Mouse (Mus musculus) retina, postnatal 7 days (tissue): Measurements from ENCODE around the gene Lrrc56.
A peak's percentile ranks its signal among the peaks of the same experiment; 100 is the strongest.

ENCODE experiments used
- DNase-seq: peaks from one replicate; pipeline ENCODE4 v3.0.0-alpha.2; 2012; ENCODE audit warnings: low read depth, low spot score

Gene Lrrc56

GRCm38 (mm10) chr7:141191796-141192685, 1.9 kb upstream of the Lrrc56 start:
- DNase-seq, result no peak

DNA sequence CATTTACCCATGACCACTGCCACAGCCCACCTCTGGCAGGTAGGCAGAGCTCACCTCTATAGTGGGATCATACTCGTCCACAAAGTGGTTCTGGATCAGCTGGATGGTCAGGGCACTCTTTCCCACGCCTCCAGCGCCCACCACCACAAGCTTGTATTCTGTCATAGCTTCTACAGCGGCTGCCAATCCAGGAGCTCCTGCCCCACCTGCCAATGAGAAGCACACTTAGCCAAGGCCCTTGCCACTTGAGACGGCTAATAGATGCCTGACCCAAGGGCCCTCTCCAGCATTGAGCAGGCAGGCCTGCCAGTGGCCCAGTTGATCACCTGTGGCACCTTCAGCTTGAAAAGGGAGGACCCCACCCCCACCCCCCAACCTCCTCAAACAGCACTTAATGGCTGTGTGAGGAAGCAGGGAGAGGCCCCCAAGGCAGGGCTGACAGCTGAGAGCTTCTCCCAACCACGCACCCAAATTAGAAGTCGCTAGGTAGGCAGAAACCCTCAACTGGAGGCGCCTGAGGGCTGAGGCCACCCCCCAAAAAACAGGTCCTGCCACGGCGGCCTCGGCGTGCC, 1.1 kb upstream of the Lrrc56 start:
- no peak for DNase-seq

DNA sequence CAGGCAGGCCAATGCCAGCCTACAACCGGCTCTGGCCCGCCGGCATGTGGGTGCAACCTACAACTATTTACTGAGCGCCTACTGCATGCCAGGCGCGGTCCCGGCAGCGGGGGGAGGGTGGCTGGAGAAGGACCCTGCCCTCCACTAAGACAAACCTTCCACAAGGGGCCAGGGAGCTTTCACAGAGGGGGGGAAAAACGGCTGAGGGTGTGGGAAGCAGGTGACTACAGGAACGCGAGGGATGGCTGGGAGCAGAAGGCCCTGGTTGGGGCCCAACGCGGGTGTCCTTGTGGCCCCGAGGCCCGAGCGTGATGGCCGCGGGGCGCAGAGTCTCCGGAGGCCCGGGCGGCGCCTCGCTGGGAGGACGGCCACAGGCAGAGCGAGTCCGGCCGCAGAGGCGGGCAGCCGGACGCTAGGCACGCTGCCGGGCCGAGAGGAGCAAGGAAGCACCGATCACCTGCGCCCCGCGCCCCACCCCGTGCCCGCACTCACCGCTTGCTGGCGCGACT, 555 bp upstream of the Lrrc56 start:
- no peak for DNase-seq

- no peak for DNase-seq
Measured at GRCm38 (mm10) chr7:141194409-141194808, 452 bp downstream of the Lrrc56 start.

- peak; percentile 70 for DNase-seq
Measured at GRCm38 (mm10) chr7:141194830-141195229, 873 bp downstream of the Lrrc56 start.

DNA sequence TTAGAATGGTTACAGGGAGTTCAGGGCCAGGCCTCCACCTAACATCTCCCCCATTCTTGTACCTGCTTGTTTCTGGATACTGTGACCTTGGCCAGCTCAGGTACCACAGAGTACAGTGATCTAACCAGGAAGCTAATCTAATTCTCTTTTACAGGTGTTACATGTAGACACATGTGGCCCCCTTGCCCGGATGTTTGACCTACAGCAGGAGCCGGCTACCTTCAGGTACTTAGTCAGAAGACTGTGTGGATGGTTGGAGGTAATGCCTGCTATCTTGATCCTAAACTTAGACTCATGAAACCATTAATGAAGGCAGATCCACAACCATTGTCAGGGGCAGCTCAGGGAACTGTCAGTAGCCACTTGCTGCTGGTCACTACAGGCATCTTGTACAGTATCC, 1.8 kb downstream of the Lrrc56 start:
- DNase-seq, result no peak

DNA sequence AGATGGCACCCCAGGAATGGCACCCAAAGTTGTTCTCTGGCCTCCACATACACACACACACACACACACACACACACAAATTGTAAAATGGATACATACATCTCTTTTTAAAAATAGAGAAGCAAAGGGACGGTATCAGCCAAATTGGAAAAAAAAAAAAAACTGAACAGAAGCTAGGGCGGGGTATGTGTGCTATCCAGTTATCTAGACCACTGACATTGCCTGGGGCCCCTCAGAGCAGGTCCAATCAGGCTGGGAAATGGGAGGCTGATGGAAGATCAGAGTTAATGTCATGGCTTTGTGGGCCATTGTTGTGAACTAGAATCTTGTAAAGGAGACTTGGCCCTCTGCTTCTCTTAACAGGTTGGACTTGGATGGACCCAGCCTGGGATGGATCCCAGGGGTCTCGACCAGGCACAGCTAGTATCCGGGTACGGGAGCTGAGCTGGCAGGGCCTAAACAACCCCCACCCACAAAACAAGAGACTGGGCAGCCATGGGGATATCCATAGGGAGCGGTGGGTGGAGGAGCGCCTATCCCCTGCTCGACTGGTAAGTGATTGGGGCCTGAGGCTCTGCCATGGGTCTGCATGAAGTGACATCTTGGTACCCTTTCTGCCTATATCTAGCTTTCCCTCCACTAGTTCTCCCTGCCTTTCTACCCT, 2.8 kb downstream of the Lrrc56 start:
- DNase-seq, result no peak

- no peak for DNase-seq
Measured at GRCm38 (mm10) chr7:141198121-141198520, 4.2 kb downstream of the Lrrc56 start.

- no peak for DNase-seq
Measured at GRCm38 (mm10) chr7:141204546-141204945, 10.6 kb downstream of the Lrrc56 start.

GRCm38 (mm10) chr7:141205504-141205903, 11.5 kb downstream of the Lrrc56 start:
- DNase-seq, result no peak

- DNase-seq, result no peak
Measured at GRCm38 (mm10) chr7:141206182-141206937, 12.4 kb downstream of the Lrrc56 start.

GRCm38 (mm10) chr7:141209526-141209925, 15.6 kb downstream of the Lrrc56 start:
- DNase-seq, result no peak

GRCm38 (mm10) chr7:141210137-141210536, 16.2 kb downstream of the Lrrc56 start:
- no peak for DNase-seq

- DNase-seq, result no peak
Measured at GRCm38 (mm10) chr7:141210606-141211131, 16.7 kb downstream of the Lrrc56 start.

DNA sequence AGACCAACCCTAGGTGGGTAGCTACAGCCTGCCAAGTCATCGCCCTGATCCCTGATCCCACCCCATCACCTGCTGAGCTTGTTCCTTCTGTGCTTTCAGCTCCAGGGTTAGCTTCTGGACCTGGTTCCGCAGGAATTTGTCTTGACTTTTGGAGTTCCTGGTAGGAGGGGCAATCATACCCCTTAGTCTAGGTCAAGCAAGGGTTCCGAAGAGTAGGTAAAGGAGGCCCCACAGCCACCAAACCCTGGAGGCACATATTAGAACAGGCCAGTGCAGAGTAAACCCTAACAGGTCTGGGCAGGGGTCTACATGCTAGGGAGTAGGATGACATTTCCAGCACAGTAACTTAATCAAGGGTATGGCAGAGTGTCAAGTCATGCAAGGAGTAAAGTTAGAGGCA, 19.2 kb downstream of the Lrrc56 start:
- no peak for DNase-seq

DNA sequence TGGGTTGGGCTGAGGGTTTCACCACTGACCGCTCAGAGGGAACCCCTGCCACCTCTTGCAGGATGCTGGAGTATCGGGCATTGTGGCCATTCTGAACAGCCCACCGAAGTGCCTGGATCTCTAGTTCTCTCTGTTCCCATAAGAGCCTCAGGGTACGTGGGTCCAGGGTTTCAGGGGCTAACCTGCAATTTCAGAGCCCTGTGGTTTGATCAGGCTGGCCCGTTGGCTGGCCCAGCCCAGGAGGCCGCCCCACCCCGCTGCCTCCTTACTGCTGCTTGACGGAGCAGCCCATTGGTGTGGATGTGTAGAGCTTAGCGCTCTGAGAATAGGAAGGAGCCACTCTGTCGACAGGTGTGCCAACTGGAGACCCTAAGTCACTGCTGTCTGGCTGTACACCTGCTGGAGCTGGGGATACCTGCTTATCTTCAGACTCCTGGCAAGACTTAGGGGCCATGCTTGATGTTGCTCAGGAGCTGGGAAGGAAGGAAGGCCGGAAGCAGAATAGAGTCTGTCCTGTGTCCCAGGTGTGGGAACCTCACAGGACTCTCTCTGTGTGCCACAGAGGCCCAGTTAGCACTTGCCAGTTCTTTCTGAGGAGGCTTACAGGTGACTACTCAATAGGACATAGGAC, 19.8 kb downstream of the Lrrc56 start, which contains the start of gene Lmntd2:
Gene Lmntd2 (minus strand): TSS at position 476 of the 631 bp plus-strand sequence.
- no peak for DNase-seq

- DNase-seq, result no peak
Measured at GRCm38 (mm10) chr7:141214310-141214709, 20.4 kb downstream of the Lrrc56 start.

DNA sequence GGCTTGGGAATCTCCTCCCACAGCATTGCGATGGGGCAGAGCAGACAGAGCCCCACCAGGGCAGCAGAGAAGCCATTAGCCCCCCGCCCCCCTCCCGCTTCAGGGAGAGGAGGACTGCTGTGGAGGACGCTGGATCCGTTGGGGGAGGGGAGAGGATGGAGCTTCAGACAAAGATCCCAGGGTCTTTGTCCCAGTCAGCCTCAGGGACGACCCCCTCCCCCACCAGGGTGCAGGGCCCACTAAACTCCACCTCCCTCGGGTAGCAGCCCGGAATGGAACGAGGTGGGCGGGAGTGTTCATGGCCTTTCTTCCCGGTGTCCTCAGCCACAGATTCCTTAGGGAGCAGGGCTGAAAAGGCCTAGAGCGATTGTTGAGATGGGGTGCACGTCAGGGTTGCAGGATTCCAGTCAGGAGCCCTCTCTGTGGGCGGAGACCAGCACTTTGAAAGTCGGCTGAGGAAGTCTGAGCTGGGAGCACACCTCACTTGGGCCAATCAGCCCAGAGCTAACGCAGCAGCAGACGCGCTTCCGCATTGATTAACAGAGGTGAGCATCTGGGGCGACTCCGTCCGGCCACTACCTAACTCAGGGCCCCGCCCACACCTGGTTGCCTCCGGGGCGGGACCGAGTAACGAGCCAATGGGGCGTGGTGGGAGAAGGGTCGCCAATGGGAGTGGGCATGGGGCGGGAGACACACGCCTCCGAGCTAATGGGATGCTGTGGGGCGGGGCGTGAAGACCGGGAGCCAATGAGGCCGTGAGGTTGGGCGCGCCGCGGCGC, 21.3 kb downstream of the Lrrc56 start, which contains the start of gene Rassf7:
Gene Rassf7 (plus strand): TSS at position 760 of the 779 bp plus-strand sequence.
- peak; percentile 88 for DNase-seq

DNA sequence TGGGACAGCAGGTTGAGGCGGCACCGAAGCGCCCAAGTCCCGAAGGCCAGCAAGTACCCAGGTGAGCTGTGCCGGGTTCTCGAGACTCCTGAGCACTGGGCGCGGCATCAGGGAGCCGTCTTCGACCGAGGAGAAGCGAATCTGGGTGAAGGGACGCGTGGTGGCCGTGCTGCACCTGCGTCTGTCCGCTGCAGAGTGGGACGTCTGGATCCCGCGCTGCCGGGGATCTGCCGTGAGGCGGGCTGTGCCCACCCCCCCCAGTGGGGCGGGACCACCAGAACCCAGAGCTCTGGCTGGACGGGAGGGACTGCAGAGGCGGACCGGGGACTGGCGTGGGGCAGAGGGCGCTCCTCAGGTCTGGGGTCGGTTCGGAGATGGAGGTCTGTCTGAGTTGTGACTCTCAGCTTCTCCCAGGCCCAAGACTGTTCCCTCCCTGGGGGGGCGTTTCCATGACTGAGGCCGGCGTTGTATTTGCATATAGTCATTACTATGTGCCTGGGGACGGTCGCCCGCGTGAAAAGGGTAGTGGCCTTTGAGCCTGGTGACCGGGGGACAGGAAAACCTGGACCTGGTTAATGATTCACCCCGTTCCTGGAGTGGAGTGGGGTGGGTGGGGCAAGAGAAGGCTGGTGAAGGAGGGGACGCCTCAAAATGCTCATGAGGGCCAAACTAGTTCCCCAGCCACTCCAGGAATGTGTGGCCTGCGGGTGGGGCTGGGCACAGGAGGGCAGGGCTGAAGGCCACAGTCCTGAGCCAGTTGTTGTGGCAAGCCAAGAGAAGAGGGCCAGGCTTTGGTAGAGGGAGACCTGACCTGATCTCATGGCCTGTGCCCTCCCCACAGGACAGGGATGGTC, 22.1 kb downstream of the Lrrc56 start:
- DNase-seq, result no peak
